17 mouse cellular contexts compared by ENCODE assay signal in genomic region chr12:75654247-75654801, GRCm38 (mm10).
"Had no signal": no experiment of that assay in that cellular context is flagged by ENCODE, and none has a peak within 500 bp of the region (broad histone marks: within the 10 kb centered on the region; RNA-seq: fewer than 3 reads in every experiment).

No protein-coding gene starts in this region.

- H3K27me3 ChIP-seq: midbrain, embryonic 13.5 days; midbrain, embryonic 15.5 days; neural tube, embryonic 13.5 days; neural tube, embryonic 15.5 days; stomach, embryonic 15.5 days had no signal

- H3K9me3 ChIP-seq: midbrain, embryonic 10.5 days; midbrain, embryonic 13.5 days; midbrain, embryonic 15.5 days; neural tube, embryonic 13.5 days; neural tube, embryonic 15.5 days; stomach, embryonic 15.5 days had no signal

- H3K9ac ChIP-seq: lung, embryonic 14.5 days; midbrain, embryonic 13.5 days; midbrain, embryonic 15.5 days; neural tube, embryonic 13.5 days; neural tube, embryonic 15.5 days; stomach, embryonic 15.5 days had no signal

- H3K4me2 ChIP-seq: lung, embryonic 14.5 days; midbrain, embryonic 13.5 days; midbrain, embryonic 15.5 days; neural tube, embryonic 13.5 days; neural tube, embryonic 15.5 days; stomach, embryonic 15.5 days had no signal

- H3K4me3 ChIP-seq: midbrain, embryonic 10.5 days; midbrain, embryonic 13.5 days; midbrain, embryonic 15.5 days; neural tube, embryonic 13.5 days; neural tube, embryonic 15.5 days; stomach, embryonic 15.5 days had no signal

- H3K36me3 ChIP-seq: midbrain, embryonic 13.5 days; midbrain, embryonic 15.5 days; neural tube, embryonic 13.5 days; neural tube, embryonic 15.5 days; stomach, embryonic 15.5 days had no signal

- H3K4me1 ChIP-seq: stomach, embryonic 15.5 days had no signal

- ATAC-seq: midbrain, embryonic 13.5 days; midbrain, embryonic 15.5 days had no signal

- H3K27ac ChIP-seq: midbrain, embryonic 10.5 days; midbrain, embryonic 13.5 days; midbrain, embryonic 15.5 days; neural tube, embryonic 13.5 days; neural tube, embryonic 15.5 days; stomach, embryonic 15.5 days had no signal

- DNase-seq: lung, adult 18-20 months; lung, embryonic 14.5 days; lung, postnatal 10 days; lung, postnatal 4 days; retina, postnatal 1 day; right cerebral cortex, adult 18-20 months; right cerebral cortex, postnatal 25 days; right cerebral cortex, postnatal 4 days; thymus, adult 18-20 months; thymus, postnatal 14 days; thymus, postnatal 36 days had no signal
